Mouse (Mus musculus) megakaryocyte progenitor cell, adult 5-6 weeks (primary cell): ENCODE results near the gene Mcf2l. TPM values are rescaled to one million over a fixed set of nuclear protein-coding genes. Genes with fewer than 3 reads are reported as not detected.

ENCODE experiments used
- ATAC-seq: replicated peaks from 2 replicates; pipeline ENCODE4 v1.8.0; 2016; ENCODE audit warnings: mild to moderate bottlenecking, moderate TSS enrichment, inconsistent platforms; ENCODE audit not compliant: poor library complexity
- total RNA-seq, 2 experiments: library from RNA; stranded (forward) in 1 of 2; stranded (reverse) in 1 of 2; fragments of 157-497, 149-512 nt in 1 of 2; fragments of 200-1000 nt in 1 of 2; gene quantifications; 2 replicates each; pipeline versions ENCODE4 v1.2.3 to v1.2.4; 2015 to 2017

Mcf2l gene
- total RNA-seq, 2 experiments from 2014 or later, result 8.8 to 20.2 TPM

- ATAC-seq, result no peak
Observed at GRCm38 (mm10) chr8:12947604-12948573, 74.3 kb downstream of the Mcf2l start.

GRCm38 (mm10) chr8:12948574-12948961 lies 75.0 kb downstream of the Mcf2l start:
- no peak for ATAC-seq

- no peak for ATAC-seq
Observed at GRCm38 (mm10) chr8:12951051-12951630, 77.5 kb downstream of the Mcf2l start.

- ATAC-seq, result no peak
Observed at GRCm38 (mm10) chr8:12952699-12953098, 79.1 kb downstream of the Mcf2l start.

- peak; percentile 53 for ATAC-seq
Observed at GRCm38 (mm10) chr8:12955362-12955879, 81.8 kb downstream of the Mcf2l start.

- peak; percentile 86 for ATAC-seq
Observed at GRCm38 (mm10) chr8:12955880-12956279, 82.3 kb downstream of the Mcf2l start.

GRCm38 (mm10) chr8:12956941-12957340 lies 83.3 kb downstream of the Mcf2l start:
- ATAC-seq, result no peak

- no peak for ATAC-seq
Observed at GRCm38 (mm10) chr8:12957419-12957818, 83.8 kb downstream of the Mcf2l start.

- no peak for ATAC-seq
Observed at GRCm38 (mm10) chr8:12960609-12961008, 87.0 kb downstream of the Mcf2l start.

GRCm38 (mm10) chr8:12961211-12961610 lies 87.6 kb downstream of the Mcf2l start:
- no peak for ATAC-seq

- ATAC-seq, result no peak
Observed at GRCm38 (mm10) chr8:12961821-12962534, 88.4 kb downstream of the Mcf2l start.

- no peak for ATAC-seq
Observed at GRCm38 (mm10) chr8:12962541-12963380, 89.2 kb downstream of the Mcf2l start.

- ATAC-seq, result peak; percentile 38
Observed at GRCm38 (mm10) chr8:12976290-12976689, 102.7 kb downstream of the Mcf2l start.

GRCm38 (mm10) chr8:12976723-12977122 lies 103.1 kb downstream of the Mcf2l start:
- peak; percentile 32; the same call in 1 of the 2 replicates for ATAC-seq

- ATAC-seq, result peak; percentile 63
Observed at GRCm38 (mm10) chr8:12977325-12977724, 103.7 kb downstream of the Mcf2l start.

GRCm38 (mm10) chr8:12978308-12978707 lies 104.7 kb downstream of the Mcf2l start:
- no peak for ATAC-seq

GRCm38 (mm10) chr8:12978726-12979125 lies 105.1 kb downstream of the Mcf2l start:
- ATAC-seq, result peak; percentile 82

- peak; percentile 98 for ATAC-seq
Observed at GRCm38 (mm10) chr8:12983681-12984467, 110.3 kb downstream of the Mcf2l start.

- no peak for ATAC-seq
Observed at GRCm38 (mm10) chr8:12984601-12985243, 111.1 kb downstream of the Mcf2l start.
